Mouse (Mus musculus) ES-E14 (cell line): Measurements from ENCODE around the gene Spats2l. TPM values are rescaled to one million over a fixed set of nuclear protein-coding genes. Genes with fewer than 3 reads are reported as not detected.

ENCODE experiments used
- DNase-seq: peaks from one replicate; pipeline ENCODE4 v3.0.0-alpha.2; 2013; ENCODE audit warnings: low read depth, low spot score
- H3K27ac ChIP-seq: 2 replicates; pipeline ENCODE4 v1.5.1; 2012; ENCODE audit warnings: low read depth, mild to moderate bottlenecking, low read length, moderate library complexity, mixed read lengths; ENCODE audit not compliant: poor library complexity, insufficient read depth, severe bottlenecking
- H3K36me3 ChIP-seq: 2 replicates; pipeline ENCODE4 v1.6.1; 2012; ENCODE audit warnings: mild to moderate bottlenecking, low read length, moderate library complexity, mixed read lengths; ENCODE audit not compliant: control insufficient read depth, poor library complexity, insufficient read depth, severe bottlenecking
- H3K4me1 ChIP-seq, 2 experiments: fragments of 150-350 bp in 1 of 2; sonication (generic) in 1 of 2; 2 replicates each; pipeline ENCODE4 v1.6.1; 2012; ENCODE audit warnings: low read length in 2 of 2, mild to moderate bottlenecking in 1 of 2, mixed read lengths in 1 of 2; ENCODE audit not compliant: control insufficient read depth in 2 of 2, insufficient read depth in 2 of 2, poor library complexity in 1 of 2
- H3K4me3 ChIP-seq, 2 experiments: fragments of 150-350 bp in 1 of 2; sonication (generic) in 1 of 2; 2 replicates each; pipeline ENCODE4 v1.5.1; 2012; ENCODE audit warnings: low read length in 2 of 2, low read depth in 1 of 2, mild to moderate bottlenecking in 1 of 2, mixed read lengths in 1 of 2; ENCODE audit not compliant: insufficient read depth in 1 of 2, poor library complexity in 1 of 2, severe bottlenecking in 1 of 2
- H3K9ac ChIP-seq: 2 replicates; pipeline ENCODE4 v1.6.1; 2012; ENCODE audit warnings: low read depth, mild to moderate bottlenecking, low read length, mixed read lengths; ENCODE audit not compliant: poor library complexity, insufficient read depth, severe bottlenecking
- H3K9me3 ChIP-seq: fragments of 150-350 bp; sonication (generic); 2 replicates; pipeline ENCODE4 v1.6.1; 2012; ENCODE audit warnings: low read depth, mild to moderate bottlenecking, low read length; ENCODE audit not compliant: control insufficient read depth, insufficient read depth
- CHD2 ChIP-seq: IDR thresholded peaks from 2 replicates; pipeline ENCODE4 v1.6.1; 2014; ENCODE audit warnings: mild to moderate bottlenecking, low read depth, low read length, inconsistent platforms
- HCFC1 ChIP-seq: IDR thresholded peaks from 2 replicates; pipeline ENCODE4 v1.6.1; 2012; ENCODE audit warnings: low read length, inconsistent platforms, borderline replicate concordance; ENCODE audit not compliant: insufficient read depth
- MAFK ChIP-seq: IDR thresholded peaks from 2 replicates; pipeline ENCODE4 v1.6.1; 2014; ENCODE audit warnings: mild to moderate bottlenecking, low read depth, low read length, inconsistent platforms; ENCODE audit not compliant: insufficient read depth
- ZC3H11A ChIP-seq: IDR thresholded peaks from 2 replicates; pipeline ENCODE4 v1.6.1; 2012; ENCODE audit warnings: low read depth, mild to moderate bottlenecking, inconsistent platforms, low read length, borderline replicate concordance
- ZNF384 ChIP-seq: IDR thresholded peaks from 2 replicates; pipeline ENCODE4 v1.6.1; 2012; ENCODE audit warnings: low read depth, low read length, inconsistent platforms
- in situ Hi-C, 2 experiments: fragments of 600-800 bp; cut with MboI; formaldehyde crosslinking; loops; one replicate each; pipeline ENCODE4 v1.15.1; 2025; ENCODE audit warnings: low sequenced_read_pairs in 2 of 2, inconsistent platforms in 1 of 2; ENCODE audit not compliant: unreplicated experiment in 2 of 2
- total RNA-seq: library from RNA; depleted of rRNA; stranded (reverse); fragments of 300-350 nt; gene quantifications from 2 replicates; pipeline ENCODE4 v1.2.3, GENCODE M21; 2012

Gene Spats2l
- total RNA-seq, 1 experiment: 2.3 TPM

- Histone ChIP-seq H3K4me3 (no peak overlapping the region), H3K36me3 (no peaks in the 10 kb centered on the region), H3K4me1 (peaks cover 0 to 2% of the 10 kb centered on the region in 2 experiments; a peak in 1 of 4 replicates), H3K9me3 (no peaks in the 10 kb centered on the region), H3K9ac (no peak overlapping the region), H3K27ac (no peak overlapping the region)
- in situ Hi-C loops: no loop called here
- TF ChIP-seq CHD2: no peak
- no peak for TF ChIP-seq ZC3H11A
- TF ChIP-seq HCFC1: no peak
- no peak for DNase-seq
These were observed 75.1 kb downstream of the Spats2l start for GRCm38 (mm10) chr1:57849087-57849486.

- TF ChIP-seq ZNF384 (no peak), ZC3H11A (no peak), MAFK (no peak), CHD2 (no peak), HCFC1 (no peak)
- H3K36me3 ChIP-seq: no peaks in the 10 kb centered on the region
- H3K27ac ChIP-seq: no peak overlapping the region
- no peak overlapping the region for H3K9ac ChIP-seq
- no peak for DNase-seq
- no peaks in the 10 kb centered on the region for H3K9me3 ChIP-seq
- in situ Hi-C loops: no loop called here
- peaks cover 0 to 2% of the 10 kb centered on the region in 2 experiments; a peak in 1 of 4 replicates for H3K4me1 ChIP-seq
- no peak overlapping the region for H3K4me3 ChIP-seq
These were observed 76.0 kb downstream of the Spats2l start for GRCm38 (mm10) chr1:57849916-57850315.

- Histone ChIP-seq H3K9ac (no peak overlapping the region), H3K9me3 (no peaks in the 10 kb centered on the region), H3K4me1 (peaks cover 0 to 2% of the 10 kb centered on the region in 2 experiments; a peak in 1 of 4 replicates), H3K27ac (no peak overlapping the region), H3K36me3 (no peaks in the 10 kb centered on the region), H3K4me3 (no peak overlapping the region)
- TF ChIP-seq MAFK (no peak), ZC3H11A (no peak), HCFC1 (no peak), CHD2 (no peak), ZNF384 (no peak)
- DNase-seq: no peak
- in situ Hi-C loops: no loop called here
These were observed 77.9 kb downstream of the Spats2l start for GRCm38 (mm10) chr1:57851871-57852270.

- Histone ChIP-seq H3K9me3 (no peaks in the 10 kb centered on the region), H3K36me3 (no peaks in the 10 kb centered on the region), H3K27ac (no peak overlapping the region), H3K9ac (no peak overlapping the region), H3K4me3 (no peak overlapping the region), H3K4me1 (peaks cover 0 to under 1% of the 10 kb centered on the region in 2 experiments; a peak in 1 of 4 replicates)
- no peak for TF ChIP-seq ZC3H11A
- TF ChIP-seq ZNF384: no peak
- no peak for TF ChIP-seq CHD2
- TF ChIP-seq MAFK: no peak
- in situ Hi-C loops: no loop called here
- DNase-seq: no peak
These were observed 78.8 kb downstream of the Spats2l start for GRCm38 (mm10) chr1:57852562-57853271.

GRCm38 (mm10) chr1:57857799-57858198 lies 83.8 kb downstream of the Spats2l start:
- Histone ChIP-seq H3K9me3 (no peaks in the 10 kb centered on the region), H3K4me3 (no peak overlapping the region), H3K36me3 (no peaks in the 10 kb centered on the region), H3K4me1 (peaks cover 0 to 3% of the 10 kb centered on the region in 2 experiments; a peak in 1 of 4 replicates), H3K27ac (no peak overlapping the region), H3K9ac (no peak overlapping the region)
- TF ChIP-seq ZNF384 (no peak), HCFC1 (no peak), MAFK (no peak), ZC3H11A (no peak), CHD2 (no peak)
- DNase-seq: no peak
- in situ Hi-C loops: no loop called here
